Mouse (Mus musculus) bone marrow macrophage, adult 2 months (primary cell): Measurements from ENCODE around the gene Cd36.

ENCODE experiments used
- CTCF ChIP-seq: IDR thresholded peaks from 2 replicates; pipeline ENCODE4 v1.5.1; 2012; ENCODE audit warnings: low read depth, mild to moderate bottlenecking, low read length, moderate library complexity
- POLR2A ChIP-seq: IDR thresholded peaks from 2 replicates; pipeline ENCODE4 v1.6.1; 2012; ENCODE audit warnings: mild to moderate bottlenecking, low read depth, low read length, borderline replicate concordance

DNA sequence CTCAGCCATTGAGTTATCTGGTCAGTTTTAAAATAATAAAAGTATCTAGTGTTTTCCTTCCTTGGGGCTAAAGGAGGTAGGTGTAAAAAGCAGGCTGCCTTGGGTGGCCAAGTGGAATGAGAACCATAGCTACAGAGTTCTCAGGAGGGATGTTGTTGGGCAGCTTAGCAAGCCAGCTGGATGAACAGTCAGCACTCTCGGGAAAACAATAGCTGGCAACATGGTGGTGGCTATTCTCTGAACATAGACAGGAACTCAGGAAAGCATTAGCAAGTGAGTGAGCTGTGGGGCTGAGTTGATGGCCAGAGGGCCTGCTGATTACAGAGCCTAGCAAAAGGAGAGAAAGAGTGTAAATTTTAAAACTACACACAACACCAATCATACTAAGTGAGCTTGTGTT, 45.9 kb upstream of the Cd36 start:
- no peak for TF ChIP-seq POLR2A
- no peak for TF ChIP-seq CTCF
